Mouse (Mus musculus) brain, embryonic 14.5 days (tissue): Measurements from ENCODE around the gene P2ry10.

ENCODE experiments used
- CTCF ChIP-seq: fragments of 200-500 bp; IDR thresholded peaks from 2 replicates; pipeline ENCODE4 v1.5.1; 2012; ENCODE audit warnings: inconsistent platforms, mild to moderate bottlenecking, moderate library complexity, borderline replicate concordance; ENCODE audit not compliant: insufficient read depth, insufficient read length; ENCODE audit errors: extremely low read depth
- POLR2A ChIP-seq: fragments of 200-500 bp; IDR thresholded peaks from 2 replicates; pipeline ENCODE4 v1.6.1; 2012; ENCODE audit warnings: mild to moderate bottlenecking, inconsistent platforms, borderline replicate concordance; ENCODE audit not compliant: poor library complexity, insufficient read depth, insufficient read length, severe bottlenecking; ENCODE audit errors: extremely low read depth

DNA sequence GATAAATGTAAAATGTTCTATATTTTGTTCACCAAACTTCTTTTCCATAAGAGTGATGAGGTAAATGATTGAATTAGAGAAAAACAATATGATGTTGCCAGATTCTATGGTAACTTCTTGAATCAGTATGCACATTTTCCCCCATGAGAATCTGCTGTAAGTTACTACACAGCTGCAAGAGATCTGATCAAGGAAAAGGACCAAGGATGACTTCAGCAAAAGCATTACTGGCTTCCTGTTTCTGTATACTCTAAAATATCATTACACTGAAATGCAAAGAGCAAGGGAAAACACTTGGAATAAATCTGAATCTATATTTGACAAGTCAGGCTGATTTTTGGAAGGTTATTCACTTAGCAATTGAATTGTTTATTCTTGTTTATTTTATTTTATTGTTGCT lies 49.1 kb upstream of the P2ry10 start:
- TF ChIP-seq POLR2A, result no peak
- TF ChIP-seq CTCF, result no peak
